Mouse (Mus musculus): Measurements from ENCODE around the gene Chst11.
A peak's percentile ranks its signal among the peaks of the same experiment; 100 is the strongest.

The Chst11 gene

GRCm38 (mm10) chr10:82984950-82985699 lies at the start of gene Chst11:
Gene Chst11, plus strand, starts transcription at chr10:82985498.
- peak; percentile 66 for DNase-seq

- DNase-seq = no peak
Measured at GRCm38 (mm10) chr10:82935774-82936173, 49.5 kb upstream of the Chst11 start.

- no peak for DNase-seq
Measured at GRCm38 (mm10) chr10:82953415-82953814, 31.9 kb upstream of the Chst11 start.

GRCm38 (mm10) chr10:82955117-82955516 lies 30.2 kb upstream of the Chst11 start:
- DNase-seq = no peak

GRCm38 (mm10) chr10:82958218-82958761 lies 27.0 kb upstream of the Chst11 start:
- no peak for DNase-seq

- no peak for DNase-seq
Measured at GRCm38 (mm10) chr10:82959316-82959715, 26.0 kb upstream of the Chst11 start.

GRCm38 (mm10) chr10:82961302-82961701 lies 24.0 kb upstream of the Chst11 start:
- DNase-seq = no peak

GRCm38 (mm10) chr10:82962018-82962417 lies 23.3 kb upstream of the Chst11 start:
- no peak for DNase-seq

- DNase-seq = no peak
Measured at GRCm38 (mm10) chr10:82962472-82963020, 22.8 kb upstream of the Chst11 start.

- DNase-seq = no peak
Measured at GRCm38 (mm10) chr10:82964491-82964890, 20.8 kb upstream of the Chst11 start.

- DNase-seq = no peak
Measured at GRCm38 (mm10) chr10:82966672-82967071, 18.6 kb upstream of the Chst11 start.

GRCm38 (mm10) chr10:82969612-82970011 lies 15.7 kb upstream of the Chst11 start:
- no peak for DNase-seq

GRCm38 (mm10) chr10:82971549-82971948 lies 13.7 kb upstream of the Chst11 start:
- no peak for DNase-seq

- DNase-seq = no peak
Measured at GRCm38 (mm10) chr10:82974201-82974600, 11.1 kb upstream of the Chst11 start.

GRCm38 (mm10) chr10:82974627-82975177 lies 10.6 kb upstream of the Chst11 start:
- DNase-seq = no peak

- no peak for DNase-seq
Measured at GRCm38 (mm10) chr10:82975806-82976205, 9.5 kb upstream of the Chst11 start.

- DNase-seq = no peak
Measured at GRCm38 (mm10) chr10:82982286-82982685, 3.0 kb upstream of the Chst11 start.

GRCm38 (mm10) chr10:82985700-82986131 lies 418 bp downstream of the Chst11 start:
- DNase-seq = peak; percentile 69

GRCm38 (mm10) chr10:82986251-82986992 lies 1.1 kb downstream of the Chst11 start:
- no peak for DNase-seq

GRCm38 (mm10) chr10:82986993-82987349 lies 1.7 kb downstream of the Chst11 start:
- no peak for DNase-seq

- no peak for DNase-seq
Measured at GRCm38 (mm10) chr10:82987394-82987793, 2.1 kb downstream of the Chst11 start.

GRCm38 (mm10) chr10:82989418-82990025 lies 4.2 kb downstream of the Chst11 start:
- no peak for DNase-seq

GRCm38 (mm10) chr10:82990918-82991317 lies 5.6 kb downstream of the Chst11 start:
- DNase-seq = no peak

All from cerebellum, adult 9-10 months (tissue).